Mouse (Mus musculus): ENCODE data around the gene Gm10718. TPM values are rescaled to one million over a fixed set of nuclear protein-coding genes. Genes with fewer than 3 reads are reported as not detected.
A peak's percentile ranks its signal among the peaks of the same experiment; 100 is the strongest.
"Not testable (repeated sequence)": the region's sequence is repeated elsewhere in the genome, so short reads cannot be mapped to it uniquely, and the experiment has no call there.

Gene Gm10718
- polyA plus RNA-seq, 1 experiment from 2014 or later = 0.32 TPM

DNA sequence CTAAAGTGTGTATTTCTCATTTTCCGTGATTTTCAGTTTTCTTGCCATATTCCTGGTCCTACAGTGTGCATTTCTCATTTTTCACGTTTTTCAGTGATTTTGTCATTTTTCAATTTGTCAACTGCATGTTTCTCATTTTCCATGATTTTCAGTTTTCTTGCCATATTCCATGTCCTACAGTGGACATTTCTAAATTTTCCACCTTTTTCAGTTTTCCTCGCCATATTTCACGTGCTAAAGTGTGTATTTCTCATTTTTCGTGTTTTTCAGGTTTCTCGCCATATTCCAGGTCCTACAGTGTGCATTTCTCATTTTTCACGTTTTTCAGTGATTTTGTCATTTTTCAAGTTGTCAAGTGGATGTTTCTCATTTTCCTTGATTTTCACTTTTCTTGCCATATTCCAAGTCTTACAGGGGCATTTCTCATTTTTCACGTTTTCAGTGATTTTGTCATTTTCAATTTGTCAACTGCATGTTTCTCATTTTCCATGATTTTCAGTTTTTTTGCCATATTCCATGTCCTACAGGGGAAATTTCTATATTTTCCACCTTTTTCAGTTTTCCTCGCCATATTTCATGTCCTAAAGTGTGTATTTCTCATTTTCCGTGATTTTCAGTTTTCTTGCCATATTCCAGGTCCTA is 7.5 kb downstream of the Gm10718 start:
- not testable (repeated sequence) for H3K4me2 ChIP-seq (ENCODE audit: low read length); ATAC-seq (replicated peaks; ENCODE audit: low FRiP score, low TSS enrichment, low read depth); H3K36me3 ChIP-seq (ENCODE audit: control insufficient read depth, insufficient read depth, low read length); H3K4me1 ChIP-seq (replicated peaks; ENCODE audit: control insufficient read depth, insufficient read depth, low read length); H3K27ac ChIP-seq (ENCODE audit: low read depth); H3K9me3 ChIP-seq (ENCODE audit: control insufficient read depth, low read length); H3K9ac ChIP-seq (ENCODE audit: low read length); H3K4me3 ChIP-seq (ENCODE audit: low read depth, low read length); H3K27me3 ChIP-seq (replicated peaks; ENCODE audit: control insufficient read depth, insufficient read depth, low read length)
- WGBS = 63% methylated on average over 2 of the region's 10 CpGs
- DNase-seq (ENCODE audit: low spot score) = peak; percentile 89

DNA sequence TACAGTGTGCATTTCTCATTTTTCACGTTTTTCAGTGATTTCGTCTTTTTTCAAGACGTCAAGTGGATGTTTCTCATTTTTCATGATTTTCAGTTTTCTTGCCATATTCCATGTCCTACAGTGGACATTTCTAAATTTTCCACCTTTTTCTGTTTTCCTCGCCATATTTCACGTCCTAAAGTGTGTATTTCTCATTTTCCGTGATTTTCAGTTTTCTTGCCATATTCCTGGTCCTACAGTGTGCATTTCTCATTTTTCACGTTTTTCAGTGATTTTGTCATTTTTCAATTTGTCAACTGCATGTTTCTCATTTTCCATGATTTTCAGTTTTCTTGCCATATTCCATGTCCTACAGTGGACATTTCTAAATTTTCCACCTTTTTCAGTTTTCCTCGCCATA is 11.0 kb downstream of the Gm10718 start, which contains the start of gene Gm17535:
Gm17535 (plus strand) TSS at position 301 of the 400 bp plus-strand sequence.
- H3K4me3 ChIP-seq (ENCODE audit: low read depth, low read length); H3K9ac ChIP-seq (ENCODE audit: low read length); ATAC-seq (replicated peaks; ENCODE audit: low FRiP score, low TSS enrichment, low read depth); H3K9me3 ChIP-seq (ENCODE audit: control insufficient read depth, low read length); H3K36me3 ChIP-seq (ENCODE audit: control insufficient read depth, insufficient read depth, low read length); H3K4me2 ChIP-seq (ENCODE audit: low read length); H3K27ac ChIP-seq (ENCODE audit: low read depth); H3K4me1 ChIP-seq (replicated peaks; ENCODE audit: control insufficient read depth, insufficient read depth, low read length); DNase-seq (ENCODE audit: low spot score); H3K27me3 ChIP-seq (replicated peaks; ENCODE audit: control insufficient read depth, insufficient read depth, low read length): not testable (repeated sequence)
- WGBS = no CpG with 5 or more reads among the region's 8 CpGs

DNA sequence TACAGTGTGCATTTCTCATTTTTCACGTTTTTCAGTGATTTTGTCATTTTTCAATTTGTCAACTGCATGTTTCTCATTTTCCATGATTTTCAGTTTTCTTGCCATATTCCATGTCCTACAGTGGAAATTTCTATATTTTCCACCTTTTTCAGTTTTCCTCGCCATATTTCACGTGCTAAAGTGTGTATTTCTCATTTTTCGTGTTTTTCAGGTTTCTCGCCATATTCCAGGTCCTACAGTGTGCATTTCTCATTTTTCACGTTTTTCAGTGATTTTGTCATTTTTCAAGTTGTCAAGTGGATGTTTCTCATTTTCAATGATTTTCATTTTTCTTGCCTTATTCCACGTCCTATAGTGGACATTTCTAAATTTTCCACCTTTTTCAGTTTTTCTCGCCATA is 13.2 kb downstream of the Gm10718 start, which contains the start of gene Gm10715:
Gm10715 (plus strand) TSS at position 301 of the 400 bp plus-strand sequence.
- H3K4me3 ChIP-seq (ENCODE audit: low read depth, low read length); DNase-seq (ENCODE audit: low spot score); H3K36me3 ChIP-seq (ENCODE audit: control insufficient read depth, insufficient read depth, low read length); ATAC-seq (replicated peaks; ENCODE audit: low FRiP score, low TSS enrichment, low read depth); H3K27me3 ChIP-seq (replicated peaks; ENCODE audit: control insufficient read depth, insufficient read depth, low read length); H3K4me1 ChIP-seq (replicated peaks; ENCODE audit: control insufficient read depth, insufficient read depth, low read length); H3K9me3 ChIP-seq (ENCODE audit: control insufficient read depth, low read length); H3K9ac ChIP-seq (ENCODE audit: low read length); H3K4me2 ChIP-seq (ENCODE audit: low read length); H3K27ac ChIP-seq (ENCODE audit: low read depth): not testable (repeated sequence)
- WGBS = 74% methylated on average over 6 of the region's 8 CpGs

DNA sequence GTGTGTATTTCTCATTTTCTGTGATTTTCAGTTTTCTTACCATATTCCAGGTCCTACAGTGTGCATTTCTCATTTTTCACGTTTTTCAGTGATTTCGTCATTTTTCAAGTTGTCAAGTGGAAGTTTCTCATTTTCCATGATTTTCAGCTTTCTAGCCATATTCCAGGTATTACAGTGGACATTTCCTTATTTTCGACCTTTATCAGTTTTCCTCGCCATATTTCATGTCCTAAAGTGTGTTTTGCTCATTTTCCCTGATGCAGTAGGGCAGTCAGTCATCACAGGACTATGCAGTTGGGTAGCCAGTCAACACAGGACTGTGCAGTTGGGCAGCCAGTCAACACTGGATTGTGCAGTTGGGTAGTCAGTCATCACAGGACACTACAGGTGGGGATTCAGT is 14.8 kb downstream of the Gm10718 start:
- WGBS = 60% methylated on average over 4 of the region's 4 CpGs
- not testable (repeated sequence) for H3K4me1 ChIP-seq (replicated peaks; ENCODE audit: control insufficient read depth, insufficient read depth, low read length); H3K9ac ChIP-seq (ENCODE audit: low read length); H3K27ac ChIP-seq (ENCODE audit: low read depth); H3K27me3 ChIP-seq (replicated peaks; ENCODE audit: control insufficient read depth, insufficient read depth, low read length); H3K4me2 ChIP-seq (ENCODE audit: low read length); DNase-seq (ENCODE audit: low spot score); ATAC-seq (replicated peaks; ENCODE audit: low FRiP score, low TSS enrichment, low read depth); H3K4me3 ChIP-seq (ENCODE audit: low read depth, low read length); H3K36me3 ChIP-seq (ENCODE audit: control insufficient read depth, insufficient read depth, low read length); H3K9me3 ChIP-seq (ENCODE audit: control insufficient read depth, low read length)

Small RNA genes lying within 50 kb of the gene (microRNA-seq; reads per million reads assigned to microRNA genes)
- not detected for gene Mir101c

Other genes with a start within 250 kb of the Gm10718 start
- not detected in 2 replicates for gene Gm10722, start 22.6 kb upstream of the Gm10718 start, polyA plus RNA-seq (2014; fragmentation: Nextera tagmentation; extraction: Ambion mirVana)
- gene Gm11168, start 20.2 kb upstream of the Gm10718 start, polyA plus RNA-seq (2014; fragmentation: Nextera tagmentation; extraction: Ambion mirVana) = not detected in 2 replicates
- gene Gm10721, start 10.4 kb upstream of the Gm10718 start, polyA plus RNA-seq (2014; fragmentation: Nextera tagmentation; extraction: Ambion mirVana) = not detected in 2 replicates
- not detected in 2 replicates for gene Gm10720, start 7.9 kb upstream of the Gm10718 start, polyA plus RNA-seq (2014; fragmentation: Nextera tagmentation; extraction: Ambion mirVana)
- gene Gm10719, start 6.1 kb upstream of the Gm10718 start, polyA plus RNA-seq (2014; fragmentation: Nextera tagmentation; extraction: Ambion mirVana) = not detected in 2 replicates
- not detected in 2 replicates for gene Gm10717, start 1.9 kb downstream of the Gm10718 start, polyA plus RNA-seq (2014; fragmentation: Nextera tagmentation; extraction: Ambion mirVana)
- not detected in 2 replicates for gene Gm17535, start 11.1 kb downstream of the Gm10718 start, polyA plus RNA-seq (2014; fragmentation: Nextera tagmentation; extraction: Ambion mirVana)
- gene Gm10715, start 13.3 kb downstream of the Gm10718 start, polyA plus RNA-seq (2014; fragmentation: Nextera tagmentation; extraction: Ambion mirVana) = not detected in 2 replicates

Data from intestine, embryonic 14.5 days (tissue).